Mouse (Mus musculus) thymus, adult 2 months (tissue): ENCODE data around the gene Glis1.

Experiments used
- CTCF ChIP-seq: fragments of 200-500 bp; IDR thresholded peaks from 2 replicates; pipeline ENCODE4 v1.5.1; 2012; ENCODE audit warnings: mild to moderate bottlenecking, control low read depth, low read length, moderate library complexity, borderline replicate concordance; ENCODE audit not compliant: control insufficient read depth, poor library complexity, insufficient read depth; ENCODE audit errors: extremely low read depth
- POLR2A ChIP-seq: fragments of 200-500 bp; IDR thresholded peaks from 2 replicates; pipeline ENCODE4 v1.6.1; 2012; ENCODE audit warnings: mild to moderate bottlenecking, low read length, control low read depth, moderate library complexity; ENCODE audit not compliant: control insufficient read depth, poor library complexity, insufficient read depth; ENCODE audit errors: extremely low read depth

DNA sequence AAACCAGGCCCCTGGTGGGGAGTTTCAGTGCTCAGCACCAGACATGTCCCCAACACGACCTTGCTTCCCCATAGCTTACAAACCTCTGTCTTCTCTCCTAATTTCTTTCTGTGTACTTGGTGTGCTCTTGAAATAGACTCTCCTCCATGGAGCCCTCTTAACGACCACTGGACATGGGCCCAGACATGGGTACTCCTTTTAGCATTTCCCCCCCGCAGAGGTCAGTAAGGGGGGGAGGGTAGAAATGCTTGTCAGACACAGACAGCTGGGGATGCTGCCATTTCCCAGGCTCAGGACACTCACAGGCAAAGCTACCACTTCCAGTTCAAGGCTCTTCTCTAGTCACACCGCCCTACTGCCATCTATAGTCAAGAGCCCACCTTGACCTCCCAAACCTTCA is 207.2 kb downstream of the Glis1 start:
- TF ChIP-seq CTCF (no peak), POLR2A (no peak)
